ENCODE assay signal across 10 mouse cellular contexts in genomic region chr4:62250896-62251544, GRCm38 (mm10). TPM values are rescaled to one million over a fixed set of nuclear protein-coding genes. Genes with fewer than 3 reads are reported as not detected.
DNase-seq lines count a peak whose midpoint lies in the region; ATAC-seq and TF ChIP-seq lines count a peak whose summit lies in the region.
"Had no signal": no experiment of that assay in that cellular context is flagged by ENCODE, and none has a peak within 500 bp of the region (broad histone marks: within the 10 kb centered on the region; RNA-seq: fewer than 3 reads in every experiment).

No protein-coding gene starts in this region.

- 66% methylated on average over 3 of the region's 3 CpGs for WGBS in liver, adult 2 months
- 36% methylated on average over 3 of the region's 3 CpGs for WGBS in liver, embryonic 12.5 days (ENCODE audit: insufficient replicate concordance)
- 40% methylated on average over 3 of the region's 3 CpGs for whole genome bisulfite sequencing in limb, embryonic 10.5 days

- DNase-seq in liver, adult 2 months (ENCODE audit: extremely low read depth, low read depth, low spot score): no peak
- peak; percentile 97 for DNase-seq in ZHBTc4 (ENCODE audit: low read depth, low spot score)
- DNase-seq in limb, embryonic 10.5 days (ENCODE audit: low spot score): peak; percentile 26
- no peak for DNase-seq in cerebellum, adult 9-10 months
- DNase-seq in cerebellum, postnatal 4 days (ENCODE audit: low spot score in 2 of 2): no peak

- peak; percentile 88 for TF ChIP-seq EP300 in ES-Bruce4 (IDR thresholded peaks at IDR 0.05; ENCODE audit: insufficient read depth, low read depth, low read length)

- no peak for TF ChIP-seq POLR2A in liver, adult 2 months (IDR thresholded peaks at IDR 0.05; ENCODE audit: extremely low read depth, insufficient read depth, low read length)
- TF ChIP-seq POLR2A in ES-Bruce4 (IDR thresholded peaks at IDR 0.05; ENCODE audit: insufficient read depth, low read length): no peak

- H3K4me1 ChIP-seq in liver, adult 2 months (ENCODE audit: control insufficient read depth, insufficient read depth, low read length): no peaks in the 10 kb centered on the region
- no peaks in the 10 kb centered on the region for H3K4me1 ChIP-seq in liver, embryonic 12.5 days
- peaks cover 7% of the 10 kb centered on the region for H3K4me1 ChIP-seq in ES-Bruce4 (ENCODE audit: control insufficient read depth, insufficient read depth, low read length)
- H3K4me1 ChIP-seq in limb, embryonic 10.5 days: no peaks in the 10 kb centered on the region
- H3K4me1 ChIP-seq: kidney, embryonic 15.5 days; stomach, embryonic 15.5 days had no signal

- no peaks in the 10 kb centered on the region for H3K79me2 ChIP-seq in liver, adult 2 months (ENCODE audit: control insufficient read depth, insufficient read depth, low read length)

- H3K27ac ChIP-seq in liver, adult 2 months (replicated peaks; ENCODE audit: insufficient read depth, low read depth, low read length): no peak overlapping the region
- no peak overlapping the region for H3K27ac ChIP-seq in liver, embryonic 12.5 days
- peak overlapping the region; percentile 76 for H3K27ac ChIP-seq in ES-Bruce4 (ENCODE audit: insufficient read depth, low read length)
- H3K27ac ChIP-seq in limb, embryonic 10.5 days: no peak overlapping the region
- H3K27ac ChIP-seq: kidney, embryonic 15.5 days; stomach, embryonic 15.5 days had no signal

- no peak overlapping the region for H3K4me3 ChIP-seq in liver, adult 2 months (ENCODE audit: insufficient read depth, low read depth, low read length)
- H3K4me3 ChIP-seq in liver, embryonic 12.5 days: no peak overlapping the region
- H3K4me3 ChIP-seq in ES-Bruce4 (ENCODE audit: low read depth, low read length): no peak overlapping the region
- H3K4me3 ChIP-seq in limb, embryonic 10.5 days: no peak overlapping the region
- H3K4me3 ChIP-seq: kidney, embryonic 15.5 days; stomach, embryonic 15.5 days had no signal

- no peak overlapping the region for H3K4me2 ChIP-seq in liver, embryonic 12.5 days
- H3K4me2 ChIP-seq: kidney, embryonic 15.5 days; stomach, embryonic 15.5 days had no signal

- no peaks in the 10 kb centered on the region; the same call in 1 of the 2 replicates for H3K27me3 ChIP-seq in liver, adult 2 months (ENCODE audit: control insufficient read depth, insufficient read depth, low read length)
- no peaks in the 10 kb centered on the region for H3K27me3 ChIP-seq in liver, embryonic 12.5 days (replicated peaks)
- H3K27me3 ChIP-seq in ES-Bruce4 (ENCODE audit: control insufficient read depth, insufficient read depth, low read length, poor library complexity, severe bottlenecking): no peaks in the 10 kb centered on the region
- H3K27me3 ChIP-seq in limb, embryonic 10.5 days (ENCODE audit: low read depth, poor library complexity, severe bottlenecking): no peaks in the 10 kb centered on the region
- H3K27me3 ChIP-seq: kidney, embryonic 15.5 days; stomach, embryonic 15.5 days had no signal

- H3K36me3 ChIP-seq in liver, adult 2 months (ENCODE audit: control insufficient read depth, insufficient read depth, low read length): no peaks in the 10 kb centered on the region
- no peaks in the 10 kb centered on the region for H3K36me3 ChIP-seq in liver, embryonic 12.5 days
- no peaks in the 10 kb centered on the region for H3K36me3 ChIP-seq in ES-Bruce4 (ENCODE audit: control insufficient read depth, insufficient read depth, low read length, poor library complexity, severe bottlenecking)
- no peaks in the 10 kb centered on the region for H3K36me3 ChIP-seq in limb, embryonic 10.5 days
- H3K36me3 ChIP-seq: kidney, embryonic 15.5 days; stomach, embryonic 15.5 days had no signal

- H3K9ac ChIP-seq in liver, adult 2 months (ENCODE audit: low read depth, low read length): no peak overlapping the region
- no peak overlapping the region for H3K9ac ChIP-seq in liver, embryonic 12.5 days
- no peak overlapping the region for H3K9ac ChIP-seq in ES-Bruce4 (ENCODE audit: low read depth, poor library complexity, severe bottlenecking)
- H3K9ac ChIP-seq: kidney, embryonic 15.5 days; stomach, embryonic 15.5 days had no signal

- TF ChIP-seq CTCF in liver, adult 2 months (IDR thresholded peaks at IDR 0.05; ENCODE audit: low read depth, low read length): peak; percentile 26; the same call in 1 of the 2 replicates
- TF ChIP-seq CTCF in ES-Bruce4 (IDR thresholded peaks at IDR 0.05; ENCODE audit: low read depth, low read length): peak; percentile 70

- no peak for ATAC-seq in liver, embryonic 12.5 days
- ATAC-seq: activated CD4-positive, CD25-positive, alpha-beta regulatory T cell, adult 4 months had no signal

- no peaks in the 10 kb centered on the region for H3K9me3 ChIP-seq in liver, embryonic 12.5 days (replicated peaks)
- no peaks in the 10 kb centered on the region for H3K9me3 ChIP-seq in ES-Bruce4 (replicated peaks; ENCODE audit: control insufficient read depth, insufficient read depth, low read length, poor library complexity, severe bottlenecking)
- no peaks in the 10 kb centered on the region for H3K9me3 ChIP-seq in limb, embryonic 10.5 days (replicated peaks)
- H3K9me3 ChIP-seq: kidney, embryonic 15.5 days; stomach, embryonic 15.5 days had no signal

RNA-seq across cellular contexts. Expression of gene Slc31a2, which starts 11.3 kb away (rescaled TPM):
- total RNA-seq in liver, adult 2 months (2014; rRNA removed): 9.7 and 10.2 TPM in 2 replicates
- 9.3 and 12.8 TPM in 2 replicates for polyA plus RNA-seq in liver, adult 2 months (2012; rRNA removed)
- 6.5 and 6.8 TPM in 2 replicates for polyA plus RNA-seq in liver, embryonic 12.5 days (2016; fragmentation: Nextera tagmentation; extraction: Ambion mirVana)
- 7.8 and 8.5 TPM in 2 replicates for polyA plus RNA-seq in ES-Bruce4 (2011; ENCODE audit: insufficient read depth, insufficient read length, low read depth, missing spikeins)
- polyA plus RNA-seq in limb, embryonic 10.5 days (2016; fragmentation: Nextera tagmentation; extraction: Ambion mirVana): 10.8 and 11.0 TPM in 2 replicates

RNA-seq across cellular contexts. Expression of gene Zfp37, which starts 20.2 kb away (rescaled TPM):
- 0.27 and 0.37 TPM in 2 replicates for total RNA-seq in liver, adult 2 months (2014; rRNA removed)
- polyA plus RNA-seq in liver, adult 2 months (2012; rRNA removed): 0.05 and 0.06 TPM in 2 replicates
- 0.82 and 1.2 TPM in 2 replicates for polyA plus RNA-seq in liver, embryonic 12.5 days (2016; fragmentation: Nextera tagmentation; extraction: Ambion mirVana)
- 7.3 and 12.7 TPM in 2 replicates for polyA plus RNA-seq in ES-Bruce4 (2011; ENCODE audit: insufficient read depth, insufficient read length, low read depth, missing spikeins)
- 14.9 and 19.4 TPM in 2 replicates for polyA plus RNA-seq in limb, embryonic 10.5 days (2016; fragmentation: Nextera tagmentation; extraction: Ambion mirVana)
- polyA plus RNA-seq: activated CD4-positive, CD25-positive, alpha-beta regulatory T cell, adult 4 months had no signal

Comparison
In these comparisons a context has a peak if more than half of its experiments do, and no peak if none do; other contexts are left out.
1. DNase-seq: peak in ZHBTc4 (single experiment) and limb, embryonic 10.5 days (single experiment); none in liver, adult 2 months (single experiment), cerebellum, adult 9-10 months (single experiment) and cerebellum, postnatal 4 days (0 of 2).